Mouse (Mus musculus) midbrain, embryonic 12.5 days (tissue): ENCODE results near the gene Taf9. TPM values are rescaled to one million over a fixed set of nuclear protein-coding genes. Genes with fewer than 3 reads are reported as not detected.

Experiments used
- ATAC-seq: fragments of 200-750 bp; cut with Nextera tagmentation; 2 replicates; pipeline ENCODE4 v1.8.0; 2017; ENCODE audit warnings: low read depth, moderate TSS enrichment, moderate library complexity; ENCODE audit not compliant: low FRiP score
- H3K27ac ChIP-seq: fragments of 300-500 bp; sonication (generic); replicated peaks from 2 replicates; pipeline ENCODE4 v1.5.1; 2016; ENCODE audit warnings: mild to moderate bottlenecking
- H3K27me3 ChIP-seq: fragments of 300-500 bp; sonication (generic); 2 replicates; pipeline ENCODE4 v1.6.1; 2016; ENCODE audit warnings: mild to moderate bottlenecking
- H3K36me3 ChIP-seq: fragments of 300-500 bp; sonication (generic); 2 replicates; pipeline ENCODE4 v1.6.1; 2016
- H3K4me1 ChIP-seq: fragments of 300-500 bp; sonication (generic); 2 replicates; pipeline ENCODE4 v1.6.1; 2016
- H3K4me2 ChIP-seq: fragments of 300-500 bp; sonication (generic); replicated peaks from 2 replicates; pipeline ENCODE4 v1.6.1; 2016; ENCODE audit warnings: mild to moderate bottlenecking, moderate library complexity
- H3K4me3 ChIP-seq: fragments of 300-500 bp; sonication (generic); 2 replicates; pipeline ENCODE4 v1.5.1; 2016; ENCODE audit warnings: mild to moderate bottlenecking
- H3K9ac ChIP-seq: fragments of 300-500 bp; sonication (generic); replicated peaks from 2 replicates; pipeline ENCODE4 v1.6.1; 2016; ENCODE audit warnings: mild to moderate bottlenecking, moderate library complexity
- H3K9me3 ChIP-seq: fragments of 300-500 bp; sonication (generic); 2 replicates; pipeline ENCODE4 v1.6.1; 2016; ENCODE audit warnings: mild to moderate bottlenecking
- WGBS: fragments of 180-500 bp; shearing (Covaris S2); methylation state at CpG from one replicate; pipeline ENCODE4 v1.1.7; 2016; 5-methylcytosine and 5-hydroxymethylcytosine counted together
- polyA plus RNA-seq: library from polyadenylated mRNA; unstranded; fragments of >200 nt; fragmentation: Nextera tagmentation; extraction: Ambion mirVana; gene quantifications from 2 replicates; pipeline ENCODE4 v1.2.1, GENCODE M21; 2016

The Taf9 gene
- polyA plus RNA-seq, 1 experiment from 2014 or later = 22.1 TPM

DNA sequence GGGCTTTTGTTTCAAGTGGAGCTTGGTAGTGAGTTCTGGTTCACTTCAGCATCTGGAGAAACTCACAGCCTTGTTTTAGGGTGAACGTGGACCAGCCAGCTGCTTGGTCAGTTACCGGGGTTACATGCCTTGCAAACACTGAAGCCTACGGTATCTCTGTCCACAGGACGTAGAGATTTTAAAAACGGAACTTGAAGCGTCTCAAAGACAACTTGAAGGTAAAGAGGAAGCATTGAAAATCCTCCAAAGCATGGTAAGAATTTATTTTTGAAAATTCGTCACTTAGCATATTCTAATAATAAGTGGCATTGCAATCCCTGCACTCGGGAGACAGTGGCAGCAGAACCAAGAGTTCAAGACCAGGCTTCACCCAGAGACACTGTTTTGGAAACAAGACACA, 30.2 kb downstream of the Taf9 start:
- no peak overlapping the region for H3K4me2 ChIP-seq
- no peaks in the 10 kb centered on the region for H3K27me3 ChIP-seq
- no peak overlapping the region for H3K27ac ChIP-seq
- no peak overlapping the region for H3K4me3 ChIP-seq
- no peak overlapping the region for H3K9ac ChIP-seq
- no peaks in the 10 kb centered on the region for H3K36me3 ChIP-seq
- H3K4me1 ChIP-seq = no peaks in the 10 kb centered on the region
- 90% methylated on average over 8 of the region's 8 CpGs for WGBS
- no peak for ATAC-seq
- no peaks in the 10 kb centered on the region for H3K9me3 ChIP-seq

DNA sequence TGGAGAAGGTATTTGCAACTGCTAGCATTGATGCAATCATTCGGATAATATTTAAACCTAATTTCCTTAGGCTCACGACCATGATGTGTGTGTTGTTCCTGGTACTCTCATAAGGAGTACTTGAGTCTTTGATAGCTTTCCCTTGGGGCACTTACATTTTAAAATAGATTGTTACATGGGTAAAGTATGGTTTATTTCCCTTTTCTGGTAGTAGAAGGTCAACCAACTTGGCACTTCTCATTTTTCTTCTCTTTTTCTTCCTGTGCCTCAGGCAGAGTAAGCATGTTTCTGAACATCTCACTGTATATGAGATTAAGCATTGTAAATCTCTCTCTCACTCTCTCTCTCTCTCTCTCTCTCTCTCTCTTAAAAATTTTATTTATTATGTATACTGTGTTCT, 31.5 kb downstream of the Taf9 start:
- Histone ChIP-seq H3K4me1 (no peaks in the 10 kb centered on the region), H3K27ac (no peak overlapping the region), H3K36me3 (no peaks in the 10 kb centered on the region), H3K4me2 (no peak overlapping the region), H3K27me3 (no peaks in the 10 kb centered on the region), H3K9me3 (no peaks in the 10 kb centered on the region), H3K4me3 (no peak overlapping the region), H3K9ac (no peak overlapping the region)
- 83% methylated on average over 2 of the region's 2 CpGs for WGBS
- ATAC-seq = no peak

DNA sequence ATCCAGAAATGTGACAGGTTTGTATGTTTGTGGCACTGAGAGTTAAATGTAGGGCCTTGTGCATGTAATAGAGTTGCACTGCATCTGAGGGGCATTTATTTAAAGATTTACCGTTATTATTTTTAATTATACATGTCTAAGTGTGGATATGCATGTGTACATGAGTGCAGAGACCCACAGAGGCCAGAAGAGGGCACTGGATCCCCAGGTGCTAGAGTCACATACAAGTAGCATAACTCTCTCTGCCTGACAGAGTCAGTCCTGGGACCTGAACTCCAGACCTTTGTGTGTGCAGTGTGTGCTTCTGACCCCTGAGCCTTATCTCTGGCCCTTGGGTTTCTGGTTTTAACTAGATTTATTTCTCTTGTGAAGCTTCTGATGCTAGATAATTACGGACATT, 33.0 kb downstream of the Taf9 start:
- H3K27ac ChIP-seq = no peak overlapping the region
- H3K27me3 ChIP-seq = no peaks in the 10 kb centered on the region
- no peaks in the 10 kb centered on the region for H3K9me3 ChIP-seq
- H3K4me3 ChIP-seq = no peak overlapping the region
- ATAC-seq = no peak
- H3K4me2 ChIP-seq = no peak overlapping the region
- no peaks in the 10 kb centered on the region for H3K36me3 ChIP-seq
- H3K9ac ChIP-seq = no peak overlapping the region
- no peaks in the 10 kb centered on the region for H3K4me1 ChIP-seq
- 74% methylated on average over 2 of the region's 2 CpGs for WGBS

DNA sequence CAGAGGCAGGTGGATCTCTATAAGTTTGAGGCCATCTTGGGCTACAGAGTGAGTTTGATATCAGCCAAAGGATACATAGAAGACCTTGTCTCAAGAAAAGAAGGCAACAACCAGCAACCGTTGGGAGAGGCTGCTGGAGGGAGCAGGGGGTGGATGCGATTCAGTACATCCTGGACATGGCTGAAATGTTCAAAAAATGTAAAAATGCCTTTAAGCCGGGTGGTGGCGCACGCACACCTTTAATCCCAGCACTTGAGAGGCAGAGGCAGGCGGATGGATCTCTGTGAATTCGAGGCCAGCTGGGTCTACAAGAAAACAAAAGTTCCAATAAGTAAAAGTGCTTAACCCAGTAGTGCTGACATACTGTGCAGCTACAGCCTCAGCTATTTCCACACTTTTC, 36.1 kb downstream of the Taf9 start:
- H3K27ac ChIP-seq = no peak overlapping the region
- no peak for ATAC-seq
- WGBS = 66% methylated on average over 7 of the region's 7 CpGs

DNA sequence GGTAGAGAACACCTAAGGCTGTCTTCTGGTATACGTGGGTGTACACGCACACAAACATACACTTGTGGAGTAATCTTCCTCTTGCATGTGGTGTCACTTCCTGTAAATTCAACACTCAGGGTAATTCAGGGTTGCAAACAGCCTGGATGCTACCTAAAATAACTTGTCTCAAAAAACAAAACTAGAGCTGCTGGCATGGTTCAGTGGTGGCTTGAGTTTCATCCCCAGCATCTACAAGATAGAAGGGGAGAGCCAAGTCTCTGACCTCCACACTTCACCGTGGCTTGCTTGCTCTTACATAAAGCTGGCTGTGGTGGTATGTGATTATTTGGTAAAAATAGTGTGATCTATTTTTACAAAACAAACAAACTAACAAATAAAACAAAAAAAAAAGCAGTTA, 46.2 kb downstream of the Taf9 start:
- WGBS = 96% methylated on average over 3 of the region's 3 CpGs
- no peak overlapping the region for H3K4me2 ChIP-seq
- peaks cover 37% of the 10 kb centered on the region for H3K36me3 ChIP-seq
- H3K9me3 ChIP-seq = no peaks in the 10 kb centered on the region
- H3K27me3 ChIP-seq = no peaks in the 10 kb centered on the region
- no peak overlapping the region for H3K9ac ChIP-seq
- no peaks in the 10 kb centered on the region for H3K4me1 ChIP-seq
- no peak overlapping the region for H3K4me3 ChIP-seq
- ATAC-seq = no peak
- H3K27ac ChIP-seq = no peak overlapping the region

More for the DNA sequence above, 36.1 kb downstream of the Taf9 start:
- Histone ChIP-seq H3K4me1 (no peaks in the 10 kb centered on the region), H3K4me2 (no peak overlapping the region), H3K9me3 (no peaks in the 10 kb centered on the region), H3K36me3 (no peaks in the 10 kb centered on the region), H3K27me3 (no peaks in the 10 kb centered on the region), H3K4me3 (no peak overlapping the region), H3K9ac (no peak overlapping the region)

DNA sequence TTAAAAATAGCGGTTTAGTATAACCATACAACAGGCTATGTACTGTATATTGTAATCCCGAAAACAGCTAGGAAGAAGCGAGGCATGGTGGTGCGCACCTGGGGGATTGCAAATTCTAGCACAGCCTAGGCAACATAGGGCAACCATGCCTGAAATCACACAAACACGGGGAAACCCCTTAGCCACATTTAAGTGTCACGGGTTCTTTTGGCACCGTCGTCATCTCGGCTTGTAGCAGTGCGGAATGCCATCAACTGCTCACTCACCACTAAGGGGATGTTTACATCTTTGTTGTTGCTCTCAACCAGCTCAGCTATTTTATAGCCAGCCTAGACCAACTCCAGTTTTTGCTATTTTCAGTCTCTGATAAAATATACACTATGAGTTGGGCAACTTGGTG, 47.5 kb downstream of the Taf9 start:
- no peak overlapping the region for H3K9ac ChIP-seq
- no peaks in the 10 kb centered on the region for H3K9me3 ChIP-seq
- H3K27ac ChIP-seq = no peak overlapping the region
- H3K4me3 ChIP-seq = no peak overlapping the region
- H3K36me3 ChIP-seq = peaks cover 49% of the 10 kb centered on the region
- 97% methylated on average over 10 of the region's 10 CpGs for WGBS
- H3K4me2 ChIP-seq = no peak overlapping the region
- no peak for ATAC-seq
- no peaks in the 10 kb centered on the region for H3K27me3 ChIP-seq
- no peaks in the 10 kb centered on the region for H3K4me1 ChIP-seq

DNA sequence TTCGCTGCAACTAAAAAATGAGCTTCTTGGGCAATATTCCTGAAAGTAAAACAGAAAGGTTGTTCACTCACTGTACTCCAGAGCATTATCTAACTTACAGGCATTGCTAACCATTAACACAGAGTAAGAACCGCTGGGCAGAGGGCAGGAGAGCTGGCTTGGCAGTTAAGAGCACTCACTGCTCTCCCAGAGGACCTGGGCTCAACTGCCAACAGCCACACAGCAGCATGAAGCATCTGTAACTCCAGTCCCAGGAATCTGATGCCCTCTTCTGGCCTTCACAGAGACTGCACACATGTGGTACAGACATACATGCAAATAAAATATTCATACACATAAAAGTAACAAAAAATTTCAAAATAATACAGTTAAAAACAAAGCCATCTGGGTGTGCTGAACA, 52.1 kb downstream of the Taf9 start:
- Histone ChIP-seq H3K36me3 (peaks cover 76% of the 10 kb centered on the region), H3K4me2 (no peak overlapping the region), H3K4me3 (no peak overlapping the region), H3K27me3 (no peaks in the 10 kb centered on the region), H3K27ac (no peak overlapping the region), H3K9me3 (no peaks in the 10 kb centered on the region), H3K9ac (no peak overlapping the region), H3K4me1 (no peaks in the 10 kb centered on the region)
- ATAC-seq = no peak
- WGBS = 97% methylated on average over 2 of the region's 2 CpGs

Other genes with a start within 250 kb of the Taf9 start
- gene Naip1, start 198.7 kb upstream of the Taf9 start, polyA plus RNA-seq = not detected in 2 replicates
- 81.9 and 88.8 TPM in 2 replicates for gene Gtf2h2, start 159.0 kb upstream of the Taf9 start, polyA plus RNA-seq
- 2.9 and 3.3 TPM in 2 replicates for gene Ocln, start 98.9 kb upstream of the Taf9 start, polyA plus RNA-seq
- 1.9 and 2.0 TPM in 2 replicates for gene Marveld2, start 34.6 kb upstream of the Taf9 start, polyA plus RNA-seq
- gene Ak6, start 600 bp upstream of the Taf9 start, polyA plus RNA-seq = 292 and 301 TPM in 2 replicates
- gene Rad17, start 528 bp upstream of the Taf9 start, polyA plus RNA-seq = 22.5 and 23.7 TPM in 2 replicates
- gene Ccdc125, start 18.1 kb downstream of the Taf9 start, polyA plus RNA-seq = 2.5 and 3.1 TPM in 2 replicates
- 63.2 and 67.5 TPM in 2 replicates for gene Cdk7, start 79.4 kb downstream of the Taf9 start, polyA plus RNA-seq
- gene Mrps36, start 93.1 kb downstream of the Taf9 start, polyA plus RNA-seq = 125 and 135 TPM in 2 replicates
- gene Cenph, start 124.3 kb downstream of the Taf9 start, polyA plus RNA-seq = 34.0 and 35.0 TPM in 2 replicates
- 278 and 279 TPM in 2 replicates for gene Ccnb1, start 135.0 kb downstream of the Taf9 start, polyA plus RNA-seq
- 40.9 and 43.2 TPM in 2 replicates for gene Slc30a5, start 181.8 kb downstream of the Taf9 start, polyA plus RNA-seq